Mouse (Mus musculus): ENCODE data around the gene Abhd2. TPM values are rescaled to one million over a fixed set of nuclear protein-coding genes. Genes with fewer than 3 reads are reported as not detected.

The Abhd2 gene
- polyA plus RNA-seq, 1 experiment from 2014 or later: 11.5 TPM

DNA sequence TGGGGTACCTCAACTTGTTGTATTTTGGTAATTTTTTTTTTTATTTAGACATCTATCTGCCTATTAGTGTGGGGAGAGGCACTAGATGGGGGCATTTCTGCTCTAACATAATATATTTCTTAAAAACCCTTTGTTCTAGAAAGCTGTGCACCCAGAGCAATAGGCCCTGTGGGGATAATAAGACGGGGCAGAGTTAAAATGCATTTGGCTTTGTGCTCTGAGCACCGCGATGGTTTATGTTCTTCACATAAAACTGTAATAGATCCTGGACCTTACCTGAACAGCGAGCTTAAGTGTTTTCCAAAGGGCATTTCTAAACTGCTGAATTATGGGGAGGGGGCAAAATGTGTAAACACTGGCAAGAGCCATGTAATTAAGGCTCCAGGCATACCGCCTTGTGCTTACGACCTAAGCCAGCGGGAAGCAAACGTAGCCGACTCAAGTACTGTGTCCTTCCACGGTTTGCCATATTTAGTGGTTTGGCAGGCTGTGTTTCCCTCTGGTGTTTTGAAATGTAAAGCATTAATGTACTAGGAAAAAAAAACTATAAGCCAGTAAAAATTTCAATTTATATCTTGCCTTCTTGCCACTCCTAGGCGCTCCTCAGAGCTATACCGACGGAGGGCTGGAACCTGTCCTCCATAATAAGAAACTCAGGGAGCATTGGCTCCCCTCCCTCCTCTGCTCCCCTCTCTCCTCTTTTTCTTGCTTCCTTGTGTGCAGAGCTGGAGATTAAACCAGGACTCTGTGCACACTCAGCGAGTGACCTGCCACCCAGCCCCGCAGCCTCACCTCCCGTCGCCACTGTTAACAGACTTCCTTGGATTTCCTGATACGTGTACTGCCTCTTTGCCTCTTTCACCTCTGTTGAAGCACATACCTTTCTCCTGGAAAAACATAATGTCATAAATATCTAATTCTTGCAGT, 141.7 kb downstream of the Abhd2 start:
- no peak for ATAC-seq
- H3K4me3 ChIP-seq (ENCODE audit: low read length): no peak overlapping the region
- no peaks in the 10 kb centered on the region for H3K9me3 ChIP-seq (ENCODE audit: control insufficient read depth, low read length)
- no peak overlapping the region for H3K27ac ChIP-seq (ENCODE audit: low read length)
- H3K27me3 ChIP-seq (replicated peaks; ENCODE audit: control insufficient read depth, insufficient read depth, low read length): no peaks in the 10 kb centered on the region
- H3K9ac ChIP-seq (ENCODE audit: low read depth, low read length): no peak overlapping the region
- H3K4me1 ChIP-seq (ENCODE audit: control insufficient read depth, insufficient read depth, low read length): no peaks in the 10 kb centered on the region
- no peaks in the 10 kb centered on the region for H3K36me3 ChIP-seq (ENCODE audit: control insufficient read depth, insufficient read depth, low read length)
- WGBS: 74% methylated on average over 18 of the region's 18 CpGs
- no peak overlapping the region for H3K4me2 ChIP-seq (ENCODE audit: low read depth, low read length)

Other genes with a start within 250 kb of the Abhd2 start
- 0.15 and 0.28 TPM in 2 replicates for gene Acan, start 219.7 kb upstream of the Abhd2 start, polyA plus RNA-seq (2015; fragmentation: Nextera tagmentation; extraction: Ambion mirVana)
- gene Hapln3, start 142.2 kb upstream of the Abhd2 start, polyA plus RNA-seq (2015; fragmentation: Nextera tagmentation; extraction: Ambion mirVana): 1.7 and 1.9 TPM in 2 replicates
- 184 and 188 TPM in 2 replicates for gene Mfge8, start 124.1 kb upstream of the Abhd2 start, polyA plus RNA-seq (2015; fragmentation: Nextera tagmentation; extraction: Ambion mirVana)
- gene Rlbp1, start 113.8 kb downstream of the Abhd2 start, polyA plus RNA-seq (2015; fragmentation: Nextera tagmentation; extraction: Ambion mirVana): 0.16 and 0.27 TPM in 2 replicates
- gene Fanci, start 118.7 kb downstream of the Abhd2 start, polyA plus RNA-seq (2015; fragmentation: Nextera tagmentation; extraction: Ambion mirVana): 6.4 and 7.1 TPM in 2 replicates
- gene Polg, start 193.2 kb downstream of the Abhd2 start, polyA plus RNA-seq (2015; fragmentation: Nextera tagmentation; extraction: Ambion mirVana): 39.1 and 42.8 TPM in 2 replicates